Mouse (Mus musculus) forebrain, embryonic 10.5 days (tissue): Measurements from ENCODE around the gene Dlg2. TPM values are rescaled to one million over a fixed set of nuclear protein-coding genes. Genes with fewer than 3 reads are reported as not detected.
A peak's percentile ranks its signal among the peaks of the same experiment; 100 is the strongest.

Source experiments
- DNase-seq: peaks from one replicate; pipeline ENCODE4 v3.0.0-alpha.2; 2017; ENCODE audit warnings: low spot score; ENCODE audit errors: extremely low spot score
- H3K27ac ChIP-seq: fragments of 300-500 bp; sonication (generic); 2 replicates; pipeline ENCODE4 v1.5.1; 2016; ENCODE audit warnings: mild to moderate bottlenecking
- H3K27me3 ChIP-seq: fragments of 300-500 bp; sonication (generic); 2 replicates; pipeline ENCODE4 v1.6.1; 2016; ENCODE audit warnings: mild to moderate bottlenecking; ENCODE audit not compliant: poor library complexity, severe bottlenecking
- H3K36me3 ChIP-seq: fragments of 300-500 bp; sonication (generic); replicated peaks from 2 replicates; pipeline ENCODE4 v1.6.1; 2016; ENCODE audit warnings: mild to moderate bottlenecking, moderate library complexity
- H3K4me1 ChIP-seq: fragments of 300-500 bp; sonication (generic); 2 replicates; pipeline ENCODE4 v1.6.1; 2016
- H3K4me3 ChIP-seq: fragments of 300-500 bp; sonication (generic); 2 replicates; pipeline ENCODE4 v1.5.1; 2016; ENCODE audit warnings: mild to moderate bottlenecking, moderate library complexity
- H3K9me3 ChIP-seq: fragments of 300-500 bp; sonication (generic); 2 replicates; pipeline ENCODE4 v1.6.1; 2016; ENCODE audit warnings: mild to moderate bottlenecking, moderate library complexity
- WGBS: fragments of 180-500 bp; shearing (Covaris S2); methylation state at CpG from one replicate; pipeline ENCODE4 v1.1.7; 2016; 5-methylcytosine and 5-hydroxymethylcytosine counted together
- polyA plus RNA-seq: library from polyadenylated mRNA; unstranded; fragments of >200 nt; fragmentation: Nextera tagmentation; extraction: Ambion mirVana; gene quantifications from 2 replicates; pipeline ENCODE4 v1.2.1, GENCODE M21; 2016

Gene Dlg2
- polyA plus RNA-seq, 1 experiment from 2014 or later: 0.95 TPM

- Histone ChIP-seq H3K27ac (no peak overlapping the region), H3K4me3 (no peak overlapping the region), H3K4me1 (peaks cover 18% of the 10 kb centered on the region), H3K27me3 (no peaks in the 10 kb centered on the region), H3K9me3 (no peaks in the 10 kb centered on the region), H3K36me3 (no peaks in the 10 kb centered on the region)
- DNase-seq: no peak
- 70% methylated on average over 10 of the region's 10 CpGs for WGBS
Observed at GRCm38 (mm10) chr7:90460330-90460729, 16.1 kb upstream of the Dlg2 start.

- H3K4me3 ChIP-seq: no peak overlapping the region; the same call in 1 of the 2 replicates
- H3K36me3 ChIP-seq: no peaks in the 10 kb centered on the region
- H3K27ac ChIP-seq: no peak overlapping the region
- DNase-seq: no peak
- 24% methylated on average over 14 of the region's 14 CpGs for WGBS
- H3K9me3 ChIP-seq: no peaks in the 10 kb centered on the region
- H3K27me3 ChIP-seq: no peaks in the 10 kb centered on the region
- H3K4me1 ChIP-seq: peaks cover 14% of the 10 kb centered on the region
Observed at GRCm38 (mm10) chr7:90460930-90461329, 15.5 kb upstream of the Dlg2 start.

GRCm38 (mm10) chr7:90461441-90461840 is 15.0 kb upstream of the Dlg2 start:
- Histone ChIP-seq H3K9me3 (no peaks in the 10 kb centered on the region), H3K27me3 (no peaks in the 10 kb centered on the region), H3K4me3 (no peak overlapping the region), H3K4me1 (peaks cover 9% of the 10 kb centered on the region), H3K27ac (no peak overlapping the region), H3K36me3 (no peaks in the 10 kb centered on the region)
- no peak for DNase-seq
- 97% methylated on average over 5 of the region's 5 CpGs for WGBS

DNA sequence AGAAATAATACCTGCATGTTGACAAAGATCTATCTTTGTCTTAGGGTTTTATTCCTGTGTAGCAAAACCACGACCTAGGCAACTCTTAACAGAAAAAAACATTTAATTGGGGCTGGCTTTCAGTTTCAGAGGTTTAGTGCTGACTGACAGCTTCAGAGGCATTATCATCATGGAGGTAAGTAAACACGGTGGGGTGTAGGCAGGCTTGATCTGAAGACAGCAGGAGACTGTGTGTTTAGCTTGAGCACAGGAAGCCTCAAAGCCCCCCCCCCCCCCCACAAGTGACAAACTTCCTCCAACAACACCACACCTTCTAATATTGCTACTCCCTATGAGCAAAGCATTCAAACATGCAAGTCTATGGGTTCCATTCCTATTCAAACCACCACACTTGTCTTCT is 3.0 kb upstream of the Dlg2 start:
- H3K27me3 ChIP-seq: peaks cover 18% of the 10 kb centered on the region
- H3K9me3 ChIP-seq: no peaks in the 10 kb centered on the region
- H3K4me3 ChIP-seq: no peak overlapping the region
- DNase-seq: no peak
- H3K4me1 ChIP-seq: peaks cover 17% of the 10 kb centered on the region
- WGBS: 76% methylated on average over 2 of the region's 2 CpGs
- peaks cover 19% of the 10 kb centered on the region for H3K36me3 ChIP-seq
- H3K27ac ChIP-seq: no peak overlapping the region

- peak within 1 kb of the TSS; percentile 86 for H3K27ac ChIP-seq
- no peaks in the 10 kb centered on the region; the same call in 1 of the 2 replicates for H3K36me3 ChIP-seq
- peaks cover 21% of the 10 kb centered on the region for H3K27me3 ChIP-seq
- under 1% methylated on average over 36 of the region's 36 CpGs for WGBS
- H3K4me1 ChIP-seq: peaks cover 17% of the 10 kb centered on the region
- DNase-seq: peak; percentile 99
- peak within 1 kb of the TSS; percentile 73 for H3K4me3 ChIP-seq
- H3K9me3 ChIP-seq: no peaks in the 10 kb centered on the region
Observed at GRCm38 (mm10) chr7:90475793-90476312, 619 bp upstream of the Dlg2 start, which contains the start of gene Tmem126b. Gene Tmem126b (minus strand): TSS chr7:90476001.

- H3K9me3 ChIP-seq: no peaks in the 10 kb centered on the region
Observed at GRCm38 (mm10) chr7:90482607-90483006, 6.1 kb downstream of the Dlg2 start.

DNA sequence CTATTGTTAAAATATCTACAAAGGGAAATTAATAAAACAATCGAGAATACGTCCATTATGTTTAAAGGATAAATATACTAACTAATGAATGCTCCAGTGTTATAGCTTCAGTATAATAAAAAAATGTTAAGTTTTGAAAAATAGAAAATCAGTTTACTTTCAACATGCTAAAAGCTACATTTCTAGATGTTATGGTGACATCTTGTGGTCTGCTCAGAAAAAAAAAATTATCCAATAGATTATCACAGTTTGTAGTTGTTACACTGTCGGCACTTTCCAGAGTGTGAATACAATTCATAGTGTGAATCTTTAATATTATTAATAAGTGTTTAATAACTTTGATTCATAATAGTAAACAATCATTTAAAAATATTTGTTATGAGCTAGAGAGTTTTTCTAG is 31.7 kb downstream of the Dlg2 start:
- H3K36me3 ChIP-seq: no peaks in the 10 kb centered on the region
- DNase-seq: no peak
- H3K27ac ChIP-seq: no peak overlapping the region
- H3K4me1 ChIP-seq: no peaks in the 10 kb centered on the region
- H3K27me3 ChIP-seq: no peaks in the 10 kb centered on the region
- no peaks in the 10 kb centered on the region for H3K9me3 ChIP-seq
- WGBS: 86% methylated on average over 3 of the region's 3 CpGs
- H3K4me3 ChIP-seq: no peak overlapping the region

More at GRCm38 (mm10) chr7:90482607-90483006, 6.1 kb downstream of the Dlg2 start:
- H3K4me1 ChIP-seq: no peaks in the 10 kb centered on the region
- H3K4me3 ChIP-seq: no peak overlapping the region
- WGBS: 90% methylated on average over 2 of the region's 2 CpGs
- H3K27ac ChIP-seq: no peak overlapping the region
- no peaks in the 10 kb centered on the region for H3K36me3 ChIP-seq
- no peak for DNase-seq
- H3K27me3 ChIP-seq: peaks cover 12% of the 10 kb centered on the region

DNA sequence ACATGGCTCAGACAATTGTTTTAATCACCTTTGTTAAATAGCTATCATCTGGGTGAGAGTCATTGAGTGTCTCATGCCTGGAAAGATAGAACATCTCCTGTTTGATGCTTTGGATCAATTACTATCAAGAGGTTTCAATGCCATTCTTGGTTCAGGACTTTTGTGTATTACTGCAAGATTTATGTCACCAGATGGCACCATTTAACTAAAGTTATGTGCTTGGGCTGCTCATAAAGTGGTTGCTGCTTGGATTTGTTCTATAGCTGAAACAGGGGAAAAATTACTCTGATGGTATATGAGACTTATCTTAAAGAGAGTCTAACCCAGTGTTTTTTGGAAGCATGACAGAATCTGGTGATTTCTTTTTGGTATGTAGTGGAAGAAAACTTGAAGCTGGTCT is 35.8 kb downstream of the Dlg2 start:
- no peak for DNase-seq
- no peaks in the 10 kb centered on the region for H3K4me1 ChIP-seq
- H3K9me3 ChIP-seq: no peaks in the 10 kb centered on the region
- H3K27me3 ChIP-seq: no peaks in the 10 kb centered on the region
- no peak overlapping the region for H3K27ac ChIP-seq
- H3K4me3 ChIP-seq: no peak overlapping the region
- no peaks in the 10 kb centered on the region for H3K36me3 ChIP-seq

GRCm38 (mm10) chr7:90539481-90540402 is 63.3 kb downstream of the Dlg2 start:
- H3K4me1 ChIP-seq: peaks cover 19% of the 10 kb centered on the region
- no peak overlapping the region for H3K27ac ChIP-seq
- no peaks in the 10 kb centered on the region for H3K27me3 ChIP-seq
- DNase-seq: no peak
- 44% methylated on average over 9 of the region's 9 CpGs for WGBS
- H3K36me3 ChIP-seq: no peaks in the 10 kb centered on the region
- H3K4me3 ChIP-seq: no peak overlapping the region
- H3K9me3 ChIP-seq: no peaks in the 10 kb centered on the region

- Histone ChIP-seq H3K36me3 (no peaks in the 10 kb centered on the region), H3K4me1 (peaks cover 19% of the 10 kb centered on the region), H3K9me3 (no peaks in the 10 kb centered on the region), H3K4me3 (no peak overlapping the region), H3K27ac (no peak overlapping the region), H3K27me3 (no peaks in the 10 kb centered on the region)
- 86% methylated on average over 2 of the region's 2 CpGs for WGBS
- DNase-seq: no peak
Observed at GRCm38 (mm10) chr7:90540811-90541323, 64.4 kb downstream of the Dlg2 start.

GRCm38 (mm10) chr7:90553399-90553798 is 76.9 kb downstream of the Dlg2 start:
- Histone ChIP-seq H3K36me3 (no peaks in the 10 kb centered on the region), H3K4me3 (no peak overlapping the region), H3K27ac (no peak overlapping the region), H3K27me3 (no peaks in the 10 kb centered on the region), H3K9me3 (no peaks in the 10 kb centered on the region), H3K4me1 (peaks cover 7% of the 10 kb centered on the region; the same call in 1 of the 2 replicates)
- 92% methylated on average over 6 of the region's 6 CpGs for WGBS
- no peak for DNase-seq

DNA sequence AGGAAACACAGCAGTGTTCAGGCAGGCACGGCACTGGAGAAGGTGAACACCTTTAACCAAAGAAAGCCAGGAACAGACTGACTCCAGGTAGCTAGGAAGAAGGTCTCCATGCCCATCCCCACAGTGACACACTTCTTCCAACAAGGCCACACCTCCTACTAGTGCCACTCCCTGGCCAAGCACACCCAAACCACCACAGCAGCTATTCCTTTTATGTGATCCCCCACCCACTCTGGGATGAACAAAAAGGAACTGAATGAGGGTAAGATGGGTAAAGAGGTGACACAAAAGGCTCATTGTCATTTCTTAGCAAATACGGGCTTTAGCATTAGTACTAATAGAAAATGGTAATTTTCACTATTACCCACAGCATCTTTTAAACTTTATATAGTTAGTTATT is 77.9 kb downstream of the Dlg2 start:
- H3K4me3 ChIP-seq: no peak overlapping the region
- 81% methylated on average over 2 of the region's 2 CpGs for WGBS
- no peak for DNase-seq
- no peaks in the 10 kb centered on the region for H3K27me3 ChIP-seq
- H3K9me3 ChIP-seq: no peaks in the 10 kb centered on the region
- peaks cover 7% of the 10 kb centered on the region; the same call in 1 of the 2 replicates for H3K4me1 ChIP-seq
- H3K36me3 ChIP-seq: no peaks in the 10 kb centered on the region
- H3K27ac ChIP-seq: no peak overlapping the region

GRCm38 (mm10) chr7:90569130-90569529 is 92.7 kb downstream of the Dlg2 start:
- H3K4me1 ChIP-seq: peaks cover 9% of the 10 kb centered on the region
- H3K9me3 ChIP-seq: no peaks in the 10 kb centered on the region
- no peak overlapping the region for H3K4me3 ChIP-seq
- no peak for DNase-seq
- H3K27ac ChIP-seq: no peak overlapping the region
- no peaks in the 10 kb centered on the region for H3K36me3 ChIP-seq
- H3K27me3 ChIP-seq: no peaks in the 10 kb centered on the region
- WGBS: 13% methylated on average over 7 of the region's 7 CpGs
